Mouse (Mus musculus) intestine, embryonic 14.5 days (tissue): ENCODE measurements around the gene Grem2. TPM values are rescaled to one million over a fixed set of nuclear protein-coding genes. Genes with fewer than 3 reads are reported as not detected.

Experiments used
- ATAC-seq: fragments of 200-750 bp; cut with Nextera tagmentation; replicated peaks from 2 replicates; pipeline ENCODE4 v1.8.0; 2017; ENCODE audit warnings: low read depth, moderate number of reproducible peaks, moderate TSS enrichment, moderate library complexity; ENCODE audit not compliant: low FRiP score, low TSS enrichment
- DNase-seq: peaks from one replicate; pipeline ENCODE4 v3.0.0-alpha.2; 2018; ENCODE audit warnings: low spot score
- H3K27ac ChIP-seq: fragments of 300-500 bp; sonication (generic); 2 replicates; pipeline ENCODE4 v1.5.1; 2014; ENCODE audit warnings: low read depth, mild to moderate bottlenecking, control low read depth
- H3K27me3 ChIP-seq: fragments of 300-500 bp; sonication (generic); replicated peaks from 2 replicates; pipeline ENCODE4 v1.6.1; 2014; ENCODE audit warnings: low read length, control low read depth; ENCODE audit not compliant: control insufficient read depth, insufficient read depth
- H3K36me3 ChIP-seq: fragments of 300-500 bp; sonication (generic); 2 replicates; pipeline ENCODE4 v1.6.1; 2014; ENCODE audit warnings: low read length, control low read depth; ENCODE audit not compliant: control insufficient read depth, insufficient read depth
- H3K4me1 ChIP-seq: fragments of 300-500 bp; sonication (generic); replicated peaks from 2 replicates; pipeline ENCODE4 v1.6.1; 2014; ENCODE audit warnings: low read length, control low read depth, mixed read lengths; ENCODE audit not compliant: control insufficient read depth, insufficient read depth
- H3K4me2 ChIP-seq: fragments of 300-500 bp; sonication (generic); 2 replicates; pipeline ENCODE4 v1.6.1; 2014; ENCODE audit warnings: low read length
- H3K4me3 ChIP-seq: fragments of 300-500 bp; sonication (generic); 2 replicates; pipeline ENCODE4 v1.5.1; 2014; ENCODE audit warnings: low read depth, low read length, control low read depth, mixed read lengths
- H3K9ac ChIP-seq: fragments of 300-500 bp; sonication (generic); 2 replicates; pipeline ENCODE4 v1.6.1; 2014; ENCODE audit warnings: mild to moderate bottlenecking, low read length
- H3K9me3 ChIP-seq: fragments of 300-500 bp; sonication (generic); 2 replicates; pipeline ENCODE4 v1.6.1; 2016; ENCODE audit warnings: low read length, control low read depth; ENCODE audit not compliant: control insufficient read depth
- WGBS: fragments of 180-500 bp; shearing (Covaris S2); extraction: QIAGEN DNeasy Blood & Tissue Kit; methylation state at CpG from one replicate; pipeline ENCODE4 v1.1.7; 2014; 5-methylcytosine and 5-hydroxymethylcytosine counted together
- polyA plus RNA-seq: library from polyadenylated mRNA; unstranded; fragments of >200 nt; fragmentation: Nextera tagmentation; extraction: Ambion mirVana; gene quantifications from 2 replicates; pipeline ENCODE4 v1.2.1, GENCODE M21; 2014

Grem2 gene
- polyA plus RNA-seq, result 3.6 and 3.7 TPM in 2 replicates

DNA sequence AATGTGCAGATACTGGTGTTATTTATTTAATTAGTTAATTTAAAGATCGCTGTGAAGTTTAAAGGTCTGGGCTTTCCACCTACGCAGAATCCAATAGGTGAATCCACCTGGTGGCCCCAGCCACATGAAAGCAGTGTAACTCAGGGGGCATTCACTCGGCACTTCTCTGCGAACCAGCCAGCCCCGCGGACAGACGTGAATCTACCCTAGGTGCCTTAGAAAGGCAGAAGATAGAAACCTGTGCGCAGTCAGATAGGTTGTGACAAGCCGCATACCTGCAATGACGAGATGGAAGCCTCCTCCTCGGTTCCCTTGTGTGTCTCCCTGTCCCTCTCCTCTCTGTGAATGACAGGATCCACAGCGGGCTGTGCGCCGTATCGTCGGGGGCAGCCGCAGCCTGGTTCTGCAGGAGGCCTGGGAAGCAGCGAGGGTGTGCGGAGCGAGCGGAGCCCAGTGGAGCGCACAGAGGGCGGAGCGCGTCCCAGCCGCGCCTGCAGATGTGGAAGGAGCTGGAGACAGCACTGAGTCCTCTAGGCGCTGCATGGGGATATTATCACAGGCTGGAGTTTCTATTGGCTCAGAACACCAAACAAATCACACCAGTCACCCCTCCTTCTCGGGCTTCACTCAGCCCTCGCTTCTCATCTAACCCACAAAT lies at the start of gene Grem2:
TSS of gene Grem2 (minus strand) at position 522 of the 658 bp plus-strand sequence.
- DNase-seq, result peak; percentile 76
- Histone ChIP-seq H3K36me3 (no peaks in the 10 kb centered on the region), H3K4me3 (peak within 1 kb of the TSS; percentile 46), H3K4me2 (peak within 1 kb of the TSS; percentile 60), H3K9ac (peak within 1 kb of the TSS; percentile 21), H3K27ac (no peak within 1 kb of the TSS), H3K9me3 (no peaks in the 10 kb centered on the region), H3K4me1 (no peaks in the 10 kb centered on the region), H3K27me3 (peaks cover 2% of the 10 kb centered on the region; the same call in 1 of the 2 replicates)
- WGBS, result 3% methylated on average over 30 of the region's 30 CpGs
- peak; percentile 90 for ATAC-seq

DNA sequence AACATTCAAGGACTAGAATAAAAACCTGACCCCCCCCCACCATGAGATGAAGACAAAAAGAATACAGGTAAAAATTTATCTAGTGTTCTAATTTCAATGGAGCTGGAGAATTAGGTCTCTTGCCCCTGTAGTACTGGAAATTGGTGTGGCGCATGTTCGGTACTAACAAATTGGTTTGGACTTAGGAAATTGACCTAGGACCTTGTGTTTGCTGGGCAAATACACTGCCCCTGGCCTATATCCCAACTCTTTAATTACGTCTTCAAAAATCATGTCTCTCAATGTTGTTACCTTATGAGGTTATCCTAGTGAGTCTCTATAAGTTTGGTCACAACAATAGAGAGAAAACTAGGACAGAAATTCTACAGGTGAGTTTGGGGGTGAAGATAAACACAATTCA lies 38.2 kb upstream of the Grem2 start:
- Histone ChIP-seq H3K4me2 (no peak overlapping the region), H3K4me1 (no peaks in the 10 kb centered on the region), H3K36me3 (no peaks in the 10 kb centered on the region), H3K9ac (no peak overlapping the region), H3K4me3 (no peak overlapping the region), H3K27me3 (no peaks in the 10 kb centered on the region), H3K9me3 (no peaks in the 10 kb centered on the region), H3K27ac (no peak overlapping the region)
- 93% methylated on average over 3 of the region's 3 CpGs for WGBS
- DNase-seq (no peak), ATAC-seq (no peak)

DNA sequence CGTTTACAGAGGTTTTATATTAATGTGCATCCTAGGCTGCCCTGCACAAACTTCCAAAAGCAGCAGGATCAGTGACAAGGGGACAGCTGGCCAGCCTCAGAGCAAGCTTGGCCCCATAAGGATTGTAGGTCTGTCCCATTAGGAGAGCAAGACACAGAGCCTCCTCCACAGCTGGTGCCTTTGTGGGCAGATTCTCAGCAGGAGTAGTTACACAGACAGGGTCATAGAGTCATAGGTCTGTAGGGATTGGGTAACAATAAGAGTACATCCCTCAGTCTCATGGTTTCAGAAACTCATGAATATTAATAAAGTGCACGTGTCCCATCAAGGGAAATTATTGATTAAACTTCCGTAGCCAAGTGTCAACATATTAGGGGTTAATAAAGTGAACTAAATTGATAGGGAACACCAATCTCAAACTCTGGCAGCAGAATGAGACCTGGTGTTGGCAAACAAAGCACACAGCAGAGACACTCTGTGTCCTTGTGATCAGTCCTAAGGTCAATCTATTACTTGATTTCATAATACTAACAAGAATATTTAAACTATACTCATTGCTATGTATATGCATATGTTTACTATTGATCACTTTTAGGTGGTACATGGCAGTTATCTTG lies 9.5 kb upstream of the Grem2 start:
- 67% methylated on average over 3 of the region's 3 CpGs for WGBS
- H3K27me3 ChIP-seq, result no peaks in the 10 kb centered on the region
- H3K27ac ChIP-seq, result no peak overlapping the region
- DNase-seq (no peak), ATAC-seq (no peak)
- H3K4me3 ChIP-seq, result no peak overlapping the region
- H3K4me2 ChIP-seq, result no peak overlapping the region
- no peaks in the 10 kb centered on the region for H3K9me3 ChIP-seq
- no peaks in the 10 kb centered on the region for H3K36me3 ChIP-seq
- no peaks in the 10 kb centered on the region for H3K4me1 ChIP-seq
- no peak overlapping the region for H3K9ac ChIP-seq

DNA sequence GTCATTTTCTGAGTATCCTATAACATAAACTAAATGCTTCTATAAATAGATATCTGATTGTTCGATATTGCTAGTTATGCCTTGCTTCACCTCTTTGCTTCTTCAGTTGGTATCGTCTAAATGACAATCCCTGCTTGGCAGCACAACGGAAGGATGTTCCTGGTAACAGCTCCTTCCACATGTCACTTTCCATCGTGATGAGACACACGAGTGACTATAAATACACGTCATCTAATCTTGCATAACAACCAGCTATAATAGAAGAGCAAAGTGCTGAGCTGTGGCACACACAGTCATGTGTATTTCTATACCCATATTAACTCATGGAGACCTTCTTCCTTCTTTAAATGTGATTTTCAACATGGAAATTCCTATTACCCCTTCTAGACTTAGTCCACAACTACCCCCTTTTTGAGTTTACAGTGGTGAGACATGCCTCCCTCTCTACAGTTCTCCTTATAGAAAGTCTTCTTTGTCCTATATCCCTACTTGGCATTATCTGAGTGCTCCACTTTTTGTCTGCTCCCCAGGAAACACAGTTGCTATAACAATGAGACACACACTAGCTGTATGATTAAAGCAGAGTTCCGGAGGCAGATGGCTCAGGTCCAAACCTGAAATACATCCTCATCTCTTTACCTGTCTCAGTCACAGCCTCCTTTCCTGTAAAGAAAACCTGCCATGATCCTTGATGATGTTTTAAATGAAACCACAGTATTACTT lies 8.0 kb upstream of the Grem2 start:
- Histone ChIP-seq H3K4me2 (no peak overlapping the region), H3K27me3 (no peaks in the 10 kb centered on the region), H3K4me1 (no peaks in the 10 kb centered on the region), H3K9me3 (no peaks in the 10 kb centered on the region), H3K36me3 (no peaks in the 10 kb centered on the region), H3K27ac (no peak overlapping the region), H3K9ac (no peak overlapping the region), H3K4me3 (no peak overlapping the region)
- DNase-seq (no peak), ATAC-seq (no peak)
- WGBS, result 82% methylated on average over 7 of the region's 7 CpGs

DNA sequence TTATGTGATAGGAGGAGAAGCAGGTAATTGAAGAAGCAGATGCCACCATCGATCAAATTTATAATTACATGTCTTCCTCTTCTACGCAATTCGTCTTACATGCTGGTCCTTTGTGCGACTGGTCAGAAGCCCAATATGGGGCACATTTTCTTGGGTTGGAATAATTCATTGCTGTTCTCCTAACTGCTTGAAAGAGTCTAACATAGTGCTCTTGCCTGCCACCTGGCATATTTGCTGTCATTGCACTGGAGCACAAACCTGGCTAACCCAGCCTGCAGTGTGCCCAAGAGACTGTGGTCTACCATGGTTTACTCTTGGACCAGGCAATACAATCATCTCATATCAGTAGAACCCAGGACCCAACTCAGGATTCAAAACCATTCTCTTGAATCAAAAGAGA lies 2.7 kb downstream of the Grem2 start:
- DNase-seq (no peak), ATAC-seq (no peak)
- WGBS, result 94% methylated on average over 4 of the region's 4 CpGs
- Histone ChIP-seq H3K27me3 (peaks cover 2% of the 10 kb centered on the region; the same call in 1 of the 2 replicates), H3K4me1 (no peaks in the 10 kb centered on the region), H3K36me3 (no peaks in the 10 kb centered on the region), H3K4me3 (no peak overlapping the region), H3K9ac (no peak overlapping the region), H3K4me2 (0 out of 2 replicates have a peak overlapping the region, but pooled peaks have one; percentile 22), H3K9me3 (no peaks in the 10 kb centered on the region), H3K27ac (no peak overlapping the region)

- H3K27me3 ChIP-seq, result peaks cover 2% of the 10 kb centered on the region; the same call in 1 of the 2 replicates
- H3K4me1 ChIP-seq, result no peaks in the 10 kb centered on the region
- no peak overlapping the region for H3K9ac ChIP-seq
- H3K36me3 ChIP-seq, result no peaks in the 10 kb centered on the region
- no peak overlapping the region for H3K27ac ChIP-seq
- no peak for DNase-seq
- no peaks in the 10 kb centered on the region for H3K9me3 ChIP-seq
- H3K4me3 ChIP-seq, result no peak overlapping the region
- no peak overlapping the region for H3K4me2 ChIP-seq
- WGBS, result 71% methylated on average over 5 of the region's 5 CpGs
- ATAC-seq, result no peak
Observed at GRCm38 (mm10) chr1:174918236-174918870, 3.3 kb downstream of the Grem2 start.

- H3K9me3 ChIP-seq, result no peaks in the 10 kb centered on the region
- no peaks in the 10 kb centered on the region for H3K36me3 ChIP-seq
- no peak overlapping the region for H3K4me3 ChIP-seq
- no peak for DNase-seq
- WGBS, result 87% methylated on average over 3 of the region's 3 CpGs
- no peak overlapping the region for H3K4me2 ChIP-seq
- no peaks in the 10 kb centered on the region for H3K27me3 ChIP-seq
- H3K9ac ChIP-seq, result no peak overlapping the region
- no peak overlapping the region for H3K27ac ChIP-seq
- no peaks in the 10 kb centered on the region for H3K4me1 ChIP-seq
- ATAC-seq, result no peak
Observed at GRCm38 (mm10) chr1:174909834-174910233, 11.8 kb downstream of the Grem2 start.

- ATAC-seq, result no peak
- H3K4me1 ChIP-seq, result no peaks in the 10 kb centered on the region
- no peak overlapping the region for H3K4me2 ChIP-seq
- no peak overlapping the region for H3K9ac ChIP-seq
- H3K27ac ChIP-seq, result no peak overlapping the region
- no peak for DNase-seq
- 71% methylated on average over 5 of the region's 5 CpGs for WGBS
- no peaks in the 10 kb centered on the region for H3K36me3 ChIP-seq
- no peak overlapping the region for H3K4me3 ChIP-seq
- H3K9me3 ChIP-seq, result no peaks in the 10 kb centered on the region
- H3K27me3 ChIP-seq, result no peaks in the 10 kb centered on the region
Observed at GRCm38 (mm10) chr1:174908232-174908631, 13.4 kb downstream of the Grem2 start.
